Mouse (Mus musculus): Measurements from ENCODE around the gene Cers5. TPM values are rescaled to one million over a fixed set of nuclear protein-coding genes. Genes with fewer than 3 reads are reported as not detected.
"Not testable (repeated sequence)": the region's sequence is repeated elsewhere in the genome, so short reads cannot be mapped to it uniquely, and the experiment has no call there.

Gene Cers5
- 10 to 100 TPM; 38.8 to 39.6 TPM for total RNA-seq (2021)

DNA sequence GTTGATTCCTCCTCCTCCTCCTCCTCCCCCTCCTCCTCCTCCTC lies at the start of gene Cers5:
TSS of gene Cers5 (minus strand) at position 5 of the 44 bp plus-strand sequence.
- intact Hi-C loops (cut with DNase I) = loop anchor here (2.0 to 10.0 kb wide), 4 partner anchors 48 to 278 kb away; partner anchors contain the start of gene Cox14
- DNase-seq (ENCODE audit: low spot score in 2 of 2) = not testable (repeated sequence)

DNA sequence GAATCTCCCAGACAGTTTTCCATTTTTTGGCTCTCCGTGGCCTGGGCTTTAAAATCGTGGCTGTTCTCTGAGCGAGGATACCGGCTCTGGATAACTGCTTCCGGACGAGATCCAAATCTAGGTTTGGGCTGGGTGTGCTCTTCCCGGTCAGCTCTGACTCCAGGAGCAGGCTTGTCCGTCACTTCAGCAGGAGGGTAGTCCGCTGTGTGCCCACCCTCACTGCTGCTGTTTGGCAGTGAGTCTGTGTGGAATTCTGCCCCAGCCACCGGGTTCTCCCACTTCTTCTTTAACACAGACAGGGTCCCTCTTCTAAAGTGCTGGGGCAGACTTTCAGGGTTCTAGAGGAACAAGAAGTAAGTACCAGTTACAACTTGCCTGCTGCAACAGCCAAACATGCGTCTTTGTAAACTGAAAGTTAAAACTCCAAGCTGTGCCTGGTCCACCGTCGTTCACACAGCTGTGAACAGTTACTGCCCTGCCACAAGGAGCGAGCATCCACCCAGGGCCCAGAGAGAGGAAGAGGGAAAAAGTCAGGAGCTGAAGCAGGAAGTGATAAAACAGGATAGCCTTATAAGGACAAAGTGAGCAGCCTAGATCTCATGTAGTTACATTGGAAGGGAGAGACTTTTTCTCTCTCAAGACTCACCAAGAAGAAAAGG lies 47.1 kb upstream of the Cers5 start:
- no peak for DNase-seq (ENCODE audit: low spot score in 2 of 2)
- intact Hi-C loops (cut with DNase I) = no loop called here

DNA sequence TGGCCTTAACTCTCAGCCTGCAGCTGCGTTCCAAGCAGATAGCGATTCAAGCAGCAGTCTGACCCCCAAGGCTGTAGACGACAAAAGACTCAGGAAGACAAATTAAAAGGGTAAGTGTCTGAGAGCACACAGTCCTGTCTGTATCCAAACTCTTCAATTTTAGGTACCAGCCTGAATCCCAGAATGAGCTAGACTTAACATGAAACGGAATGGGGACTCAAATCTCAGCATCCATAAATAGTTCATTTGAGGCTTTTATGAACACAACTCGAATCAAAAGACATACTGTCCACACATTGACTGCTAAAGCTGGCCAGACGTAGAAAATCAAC lies 46.4 kb upstream of the Cers5 start:
- no peak for DNase-seq (ENCODE audit: low spot score in 2 of 2)
- intact Hi-C loops (cut with DNase I) = no loop called here

DNA sequence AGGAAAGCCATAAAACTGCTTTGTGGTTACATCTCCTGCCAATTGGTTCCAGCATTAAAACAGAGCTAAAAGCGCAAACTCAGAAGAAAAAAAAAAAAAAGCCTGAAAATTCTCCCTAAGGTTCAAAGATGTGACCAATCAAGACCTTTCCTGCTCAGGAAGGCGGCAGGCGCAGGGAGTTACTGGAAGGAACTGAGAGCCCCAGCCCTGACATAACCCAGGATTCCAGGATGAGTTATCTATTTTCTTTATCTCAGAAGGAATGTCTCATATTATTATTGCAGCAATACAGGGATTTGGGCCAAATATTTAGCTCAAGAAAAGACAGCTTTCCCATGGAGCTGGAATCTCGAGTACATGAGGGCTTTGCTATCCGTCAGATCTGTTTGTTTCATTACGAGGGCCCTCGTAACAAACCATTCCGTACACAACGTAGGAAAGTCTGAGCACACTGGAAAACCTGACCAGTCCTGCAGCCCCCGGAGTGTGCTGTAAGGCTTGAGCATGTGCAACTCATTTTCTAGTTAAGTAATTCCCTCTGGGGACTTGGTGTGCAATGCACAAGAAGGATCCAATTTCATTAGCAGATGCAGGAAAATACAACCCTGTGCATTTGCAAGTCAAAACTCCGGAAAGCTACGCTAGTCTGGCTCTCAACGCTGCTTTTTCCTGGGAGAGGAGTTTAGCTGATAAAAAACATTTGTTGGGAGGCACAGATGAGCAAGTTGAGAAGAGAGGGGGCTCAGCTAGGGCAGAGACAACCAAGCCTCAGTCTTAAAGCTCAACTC lies 45.8 kb upstream of the Cers5 start:
- peak in 1 of 2 experiments; percentile 47 for DNase-seq (ENCODE audit: low spot score in 2 of 2)
- intact Hi-C loops (cut with DNase I) = no loop called here

DNA sequence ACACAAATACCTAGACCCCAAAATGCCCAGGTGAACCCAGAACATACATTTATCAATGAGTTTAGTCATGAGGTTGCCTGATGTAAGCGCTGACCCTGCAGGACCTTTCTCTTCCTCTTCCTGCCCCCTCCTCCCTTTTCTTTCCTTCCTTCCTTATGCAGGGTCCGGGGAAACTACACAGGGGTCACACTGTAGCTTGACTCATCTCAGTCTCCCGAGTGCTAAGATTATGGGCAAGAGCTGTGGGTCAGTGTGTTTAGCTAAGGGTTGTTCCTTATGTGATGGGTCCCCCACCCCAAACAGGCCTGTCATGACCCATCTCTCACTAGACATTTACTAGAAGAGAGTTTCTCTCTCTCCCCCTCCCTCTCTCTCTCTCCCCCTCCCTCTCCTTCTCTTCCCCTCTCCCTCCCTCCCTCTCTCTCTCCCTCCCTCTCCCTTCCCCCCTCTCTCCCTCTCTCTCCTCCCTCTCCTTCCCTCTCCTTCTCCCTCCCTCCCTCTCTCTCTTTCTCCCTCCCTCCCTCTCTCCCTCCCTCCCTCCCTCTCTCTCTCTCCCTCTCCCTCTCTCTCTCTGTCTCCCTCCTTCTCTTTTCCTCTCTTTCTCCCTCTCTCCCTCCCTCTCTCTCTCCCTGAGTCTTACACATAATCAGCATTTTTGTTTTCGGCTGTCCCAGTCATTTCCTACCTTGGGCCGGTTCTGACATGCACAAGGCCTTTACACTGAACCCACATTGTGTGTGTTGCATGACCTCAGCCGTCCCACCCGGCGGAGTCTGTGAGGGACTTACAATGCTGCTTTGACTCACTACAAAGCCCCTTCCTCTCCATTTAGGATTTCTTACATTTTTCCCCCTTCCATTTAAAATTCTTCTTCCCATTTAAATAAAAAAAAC lies 44.9 kb upstream of the Cers5 start:
- intact Hi-C loops (cut with DNase I) = no loop called here
- no peak for DNase-seq (ENCODE audit: low spot score in 2 of 2)

DNA sequence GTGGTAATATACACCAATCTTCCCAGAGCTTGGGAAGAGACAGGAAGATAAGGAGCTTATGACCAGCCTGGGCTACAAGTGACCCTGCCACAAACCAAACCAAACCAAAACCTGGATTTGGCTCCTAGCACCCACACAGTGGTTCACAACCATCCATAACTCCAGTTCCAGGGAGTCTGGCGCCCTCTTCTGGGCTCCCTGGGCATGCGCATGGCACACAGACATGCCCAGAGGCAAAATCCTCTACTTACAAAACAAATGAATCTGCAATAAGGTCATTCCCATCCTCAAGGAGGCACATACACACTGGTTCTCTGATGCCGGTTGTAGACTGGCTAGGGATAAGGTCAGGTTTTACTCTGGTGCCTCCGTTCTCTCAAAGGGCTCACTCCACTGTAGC lies 43.3 kb upstream of the Cers5 start:
- intact Hi-C loops (cut with DNase I) = no loop called here
- no peak for DNase-seq (ENCODE audit: low spot score in 2 of 2)

DNA sequence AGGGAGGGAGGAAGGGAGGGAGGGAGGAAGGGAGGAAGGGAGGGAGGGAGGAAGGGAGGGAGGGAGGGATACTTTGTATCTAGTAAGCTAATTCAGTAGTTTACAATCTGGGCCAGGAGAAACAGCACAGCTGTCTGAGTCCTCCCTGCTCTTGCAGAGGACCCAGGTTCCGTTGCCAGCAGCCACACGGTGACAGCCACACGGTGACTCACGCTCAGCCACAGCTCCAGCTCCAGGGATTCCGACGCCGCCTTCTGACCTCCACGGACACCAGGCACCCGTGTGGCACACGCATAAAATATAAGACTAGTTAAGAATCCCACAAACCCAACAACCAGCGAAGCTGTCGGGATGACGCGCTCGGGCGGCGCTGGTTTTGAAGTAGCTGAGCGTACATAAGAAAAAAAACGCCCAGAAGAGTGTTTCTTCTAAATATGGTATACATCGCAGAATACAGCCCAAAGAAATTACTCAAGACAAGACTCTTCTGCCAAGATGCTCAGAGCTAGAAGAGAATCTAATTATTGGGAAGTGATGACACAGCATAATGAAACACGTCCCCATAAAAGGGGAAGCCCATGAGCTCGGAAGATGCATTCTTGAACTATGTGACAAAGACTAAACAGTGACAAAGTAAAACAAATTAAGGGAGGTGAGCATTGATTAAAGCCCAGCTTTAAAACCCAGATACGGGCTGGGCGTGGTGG lies 42.0 kb upstream of the Cers5 start:
- DNase-seq (ENCODE audit: low spot score in 2 of 2) = no peak
- intact Hi-C loops (cut with DNase I) = no loop called here

DNA sequence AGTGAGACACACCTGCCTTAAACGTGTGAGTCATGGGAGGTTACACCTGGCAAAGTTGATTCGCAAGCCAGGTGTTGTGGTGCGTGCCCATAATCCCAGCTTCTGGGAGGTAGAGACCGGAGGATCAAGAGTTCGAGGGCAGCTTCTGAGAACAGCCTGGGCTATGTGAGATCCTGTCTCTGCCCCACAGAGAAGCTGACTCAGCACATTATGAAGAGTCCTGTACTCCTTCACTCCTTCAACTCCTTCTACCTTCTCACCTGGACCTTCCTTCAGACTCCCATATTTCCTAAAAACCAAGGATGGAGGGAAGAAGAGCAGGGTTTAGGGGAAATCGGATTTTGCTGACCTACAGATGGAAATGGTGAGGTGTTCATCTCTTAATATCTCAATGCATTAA lies 41.0 kb upstream of the Cers5 start:
- intact Hi-C loops (cut with DNase I) = no loop called here
- no peak for DNase-seq (ENCODE audit: low spot score in 2 of 2)

DNA sequence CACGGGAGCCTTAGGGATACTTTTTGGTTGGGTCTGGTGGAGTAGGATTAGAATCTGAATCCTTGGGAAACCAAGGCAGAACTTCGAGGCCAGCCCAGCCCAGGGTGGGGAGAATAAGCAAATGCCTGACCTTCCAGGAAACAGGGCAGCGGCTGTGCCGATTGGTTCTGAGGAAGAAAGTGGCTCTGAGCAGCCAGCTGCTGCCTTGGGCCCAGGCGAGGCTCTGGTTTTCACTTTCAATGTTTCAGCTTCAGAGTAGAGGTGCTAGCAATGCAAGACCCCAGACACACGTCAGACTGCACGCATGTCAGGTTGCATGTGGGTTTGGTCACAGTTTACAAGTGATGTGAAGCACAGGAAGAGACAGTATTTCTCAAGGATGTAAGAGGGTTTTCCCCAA lies 39.4 kb upstream of the Cers5 start:
- intact Hi-C loops (cut with DNase I) = no loop called here

DNA sequence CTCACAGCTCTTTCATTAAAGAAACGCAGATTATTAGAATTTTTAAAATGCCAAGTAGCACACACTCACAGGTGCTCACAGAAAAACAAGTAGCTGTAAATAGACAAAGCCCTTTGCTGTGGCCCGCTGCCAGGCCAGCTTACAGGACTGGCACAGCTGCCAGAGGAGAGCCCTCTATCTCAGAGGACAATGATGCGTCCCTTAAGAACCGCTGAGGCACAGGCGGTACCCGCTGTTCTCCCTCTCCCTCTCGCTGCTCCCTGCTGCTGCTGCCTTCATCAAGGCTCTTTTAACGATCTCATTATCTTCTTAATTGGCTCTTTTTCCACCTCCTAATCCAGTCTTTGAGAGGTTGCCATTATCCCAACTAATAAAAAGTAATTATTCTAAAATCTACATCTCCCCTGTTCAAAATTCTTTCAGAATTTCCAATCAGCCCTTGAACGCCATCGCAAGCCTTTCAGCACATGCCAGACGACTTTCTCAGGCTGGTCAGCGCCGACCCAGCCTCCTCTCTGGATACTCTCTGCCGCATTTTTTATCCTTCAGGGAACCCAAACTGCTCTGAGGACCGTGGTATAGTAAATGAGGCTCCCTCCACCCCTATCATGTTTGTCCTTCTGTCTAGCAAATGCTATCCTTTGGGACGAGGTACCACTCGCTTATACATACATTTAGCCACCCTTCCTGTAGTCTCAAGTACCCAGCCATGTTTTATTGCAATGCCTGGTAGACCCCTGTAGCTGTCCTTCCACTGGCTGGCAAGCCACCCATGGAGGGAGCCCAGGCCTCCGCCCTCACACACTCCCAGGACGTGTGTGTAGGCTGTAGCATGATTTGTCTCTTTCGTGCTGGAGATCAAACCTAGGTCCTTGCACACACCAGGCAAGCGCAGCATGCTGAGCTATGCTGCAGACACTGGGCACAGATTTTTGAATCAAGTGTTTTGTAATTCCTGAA lies 35.4 kb upstream of the Cers5 start:
- intact Hi-C loops (cut with DNase I) = loop anchor here (10.0 kb wide), 1 partner anchor 97 kb away; no protein-coding TSS in a partner anchor
- DNase-seq (ENCODE audit: low spot score in 2 of 2) = peak in 1 of 2 experiments; percentile 43

More for the DNA sequence above, 39.4 kb upstream of the Cers5 start:
- no peak for DNase-seq (ENCODE audit: low spot score in 2 of 2)

DNA sequence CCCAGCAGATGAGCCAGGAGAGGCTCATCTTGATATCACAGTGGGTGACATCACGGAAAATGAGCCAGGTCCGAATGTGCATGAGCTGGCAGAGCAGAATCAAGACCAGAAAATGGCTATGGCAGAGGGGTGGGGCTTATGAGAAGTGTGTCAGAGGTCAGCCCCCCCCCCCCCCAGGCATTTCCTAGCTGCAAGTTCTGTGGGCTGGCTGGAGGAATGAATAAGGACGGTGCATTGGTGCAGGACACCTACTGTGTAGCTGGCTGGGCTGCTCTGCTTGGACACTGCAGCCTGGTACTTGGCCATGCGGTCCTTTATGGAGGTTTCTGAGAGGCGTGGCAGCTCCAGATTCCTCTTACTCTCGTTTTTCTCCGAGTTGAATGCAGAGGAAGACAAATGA lies 33.5 kb upstream of the Cers5 start:
- intact Hi-C loops (cut with DNase I) = loop anchor here (10.0 kb wide), 1 partner anchor 99 kb away; no protein-coding TSS in a partner anchor

DNA sequence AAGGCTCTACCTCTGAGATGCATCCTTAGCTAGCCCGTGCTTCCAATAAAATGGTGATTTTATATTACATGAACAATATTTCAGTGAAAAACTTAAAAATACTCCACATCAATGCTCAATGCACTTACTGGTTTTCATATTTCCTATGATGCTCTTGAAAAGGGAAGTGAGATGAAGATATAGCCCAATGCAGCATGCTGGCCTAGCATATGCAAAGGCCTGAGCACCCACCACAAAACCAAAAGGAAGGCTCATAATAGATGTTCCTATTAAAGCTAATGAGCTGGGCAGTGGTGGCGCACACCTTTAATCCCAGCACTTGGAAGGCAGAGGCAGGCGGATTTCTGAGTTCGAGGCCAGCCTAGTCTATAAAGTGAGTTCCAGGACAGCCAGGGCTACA lies 33.0 kb upstream of the Cers5 start:
- DNase-seq (ENCODE audit: low spot score in 2 of 2) = no peak
- intact Hi-C loops (cut with DNase I) = loop anchor here (10.0 kb wide), 1 partner anchor 99 kb away; no protein-coding TSS in a partner anchor

More for the DNA sequence above, 33.5 kb upstream of the Cers5 start:
- no peak for DNase-seq (ENCODE audit: low spot score in 2 of 2)

DNA sequence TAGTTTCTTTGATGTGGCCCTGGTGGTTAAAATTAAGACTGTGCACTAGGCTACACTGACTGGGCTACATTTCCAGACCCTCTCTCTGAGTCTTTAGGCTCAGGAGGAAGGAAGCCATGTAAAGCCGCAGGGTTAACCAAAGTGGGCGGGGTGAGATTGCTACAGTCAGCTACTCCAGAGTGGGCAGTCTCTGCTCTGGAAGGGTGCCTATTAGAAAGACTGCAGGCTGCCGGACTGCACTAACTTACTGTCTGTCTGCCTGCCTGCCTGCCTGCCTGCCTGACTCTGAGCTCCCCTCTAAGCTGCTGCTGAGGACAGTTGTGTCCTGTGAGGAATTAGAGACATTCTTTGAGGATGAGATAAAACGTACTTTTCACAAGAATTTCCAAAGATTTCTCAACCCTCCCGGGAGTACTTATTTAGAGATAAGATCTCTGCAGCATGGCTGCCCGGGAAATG lies 30.5 kb upstream of the Cers5 start:
- intact Hi-C loops (cut with DNase I) = loop anchor here (10.0 kb wide), 1 partner anchor 102 kb away; no protein-coding TSS in a partner anchor
- no peak for DNase-seq (ENCODE audit: low spot score in 2 of 2)

DNA sequence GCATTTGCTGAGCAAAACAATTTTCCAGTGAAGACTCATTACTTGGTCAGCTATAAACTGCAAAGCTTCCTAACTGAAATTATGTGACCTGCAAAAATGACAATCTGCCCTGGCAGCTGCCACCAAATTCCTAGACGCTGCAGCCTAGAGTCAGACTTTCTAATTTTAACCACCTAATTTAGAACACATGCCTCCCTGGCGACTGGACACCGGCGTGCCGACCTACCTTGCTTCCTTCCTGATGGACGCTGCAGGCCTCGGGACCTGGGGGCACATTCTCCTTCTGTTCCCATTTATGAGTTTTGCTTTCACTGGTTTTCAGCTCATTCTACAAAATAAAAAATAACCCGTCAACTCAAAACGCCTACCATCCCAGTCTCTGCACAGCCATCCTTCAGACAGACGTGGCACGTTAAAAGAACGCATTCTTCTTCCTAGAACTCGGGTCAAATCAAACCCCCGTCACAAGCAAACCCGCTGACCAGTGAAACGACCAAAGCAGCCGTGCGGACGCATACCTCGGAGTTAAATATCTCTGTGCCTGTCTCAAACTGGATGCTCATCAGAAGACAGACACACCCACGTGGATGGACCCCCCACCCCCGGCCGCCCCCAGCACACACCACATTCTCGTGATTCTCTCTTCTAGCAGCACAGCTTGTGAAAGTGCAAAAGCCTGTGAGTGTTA lies 29.3 kb upstream of the Cers5 start:
- intact Hi-C loops (cut with DNase I) = loop anchor here (10.0 kb wide), 1 partner anchor 103 kb away; no protein-coding TSS in a partner anchor
- no peak for DNase-seq (ENCODE audit: low spot score in 2 of 2)

DNA sequence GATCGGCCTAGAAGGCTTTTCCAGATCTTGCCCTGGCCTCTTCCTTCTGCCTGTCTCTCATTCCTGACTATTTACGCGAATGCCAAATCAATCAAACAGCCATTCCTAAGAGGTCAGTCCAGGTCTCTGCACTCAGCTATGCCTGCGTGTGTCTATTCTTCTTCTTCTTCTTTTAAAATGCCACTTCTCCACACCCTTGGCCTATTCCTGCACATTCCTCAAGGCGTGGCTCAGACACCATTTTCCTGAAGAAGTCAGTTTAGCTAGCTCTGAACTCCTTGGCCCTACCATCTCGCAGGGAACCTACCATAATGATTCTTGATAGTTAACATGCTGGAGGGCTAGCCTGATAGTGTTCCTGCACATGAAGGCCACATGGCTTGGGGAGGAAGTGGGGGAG lies 27.0 kb upstream of the Cers5 start:
- intact Hi-C loops (cut with DNase I) = loop anchor here (10.0 kb wide), 1 partner anchor 105 kb away; no protein-coding TSS in a partner anchor

DNA sequence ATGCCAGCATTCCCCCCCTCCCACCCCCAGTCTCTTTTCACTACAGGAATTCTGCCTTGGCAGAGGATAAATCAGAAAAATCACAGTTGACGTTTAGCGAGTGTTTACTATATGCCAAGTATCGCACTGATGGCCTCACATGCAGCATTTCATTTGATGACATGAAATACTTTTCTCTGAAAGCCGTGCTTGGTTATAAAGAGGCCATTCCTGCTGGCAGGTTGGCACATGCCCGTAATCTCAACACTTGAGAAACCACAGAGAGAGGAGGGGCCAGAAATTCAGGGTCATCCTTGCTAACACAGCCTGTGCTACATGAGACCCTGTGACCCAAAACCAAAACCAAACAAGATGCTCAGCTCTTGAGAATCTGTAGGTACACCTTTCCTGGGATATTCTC lies 25.2 kb upstream of the Cers5 start:
- intact Hi-C loops (cut with DNase I) = no loop called here
- DNase-seq (ENCODE audit: low spot score in 2 of 2) = no peak

More for the DNA sequence above, 27.0 kb upstream of the Cers5 start:
- no peak for DNase-seq (ENCODE audit: low spot score in 2 of 2)

DNA sequence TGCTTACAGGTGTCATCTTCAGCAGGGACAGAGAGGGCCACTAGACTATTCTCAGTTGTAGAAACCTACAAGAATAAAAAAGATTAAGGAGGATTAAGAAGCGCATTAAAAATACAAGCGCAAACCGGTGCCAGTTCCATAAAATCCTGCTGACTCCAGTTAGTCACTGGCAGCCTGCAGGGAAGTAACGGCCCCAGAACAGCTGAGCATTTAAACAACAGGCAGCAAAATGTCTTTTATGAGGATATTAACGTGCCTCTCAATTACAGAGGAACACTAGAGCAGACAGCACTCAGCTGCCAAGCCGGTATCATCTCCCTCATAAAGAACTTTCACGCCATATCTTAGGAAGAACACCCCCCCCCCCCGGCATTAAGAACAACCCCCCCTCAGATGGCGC lies 24.1 kb upstream of the Cers5 start:
- DNase-seq (ENCODE audit: low spot score in 2 of 2) = no peak
- intact Hi-C loops (cut with DNase I) = no loop called here

DNA sequence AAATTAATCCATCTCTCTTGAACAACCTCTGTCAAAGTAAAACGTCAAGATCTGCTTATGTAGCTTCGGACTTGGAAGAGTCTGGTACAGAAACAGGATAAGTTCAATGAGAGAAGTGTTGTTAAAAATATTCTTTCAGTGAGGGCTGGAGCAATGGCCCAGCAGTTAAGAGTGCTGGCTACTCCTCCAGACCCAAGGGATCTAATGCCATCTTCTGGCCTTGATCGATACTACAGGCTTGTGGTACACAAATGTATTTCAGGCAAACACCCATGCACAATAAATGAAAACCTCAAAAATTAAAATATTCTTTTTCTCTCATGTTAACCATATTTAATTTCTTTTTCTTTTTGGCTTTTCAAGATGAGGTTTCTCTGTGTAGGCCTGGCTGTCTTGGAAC lies 23.4 kb upstream of the Cers5 start:
- no peak for DNase-seq (ENCODE audit: low spot score in 2 of 2)
- intact Hi-C loops (cut with DNase I) = no loop called here

Measured in left cerebral cortex, postnatal 25 days (tissue).